Mouse (Mus musculus): ENCODE measurements around the gene Lrrc28. TPM values are rescaled to one million over a fixed set of nuclear protein-coding genes. Genes with fewer than 3 reads are reported as not detected.

Lrrc28 gene
- total RNA-seq (2021) = 10 to 100 TPM; 36.9 to 38.1 TPM
- long read RNA-seq, experiment 1, partial matches to known transcripts = 1 of 19 reads
- long read RNA-seq, experiment 1, other reads (novel, unspliced or antisense) = 16 of 19 reads
- long read RNA-seq, experiment 2, partial matches to known transcripts = 2 of 16 reads
- long read RNA-seq, experiment 2, other reads (novel, unspliced or antisense) = 11 of 16 reads

DNA sequence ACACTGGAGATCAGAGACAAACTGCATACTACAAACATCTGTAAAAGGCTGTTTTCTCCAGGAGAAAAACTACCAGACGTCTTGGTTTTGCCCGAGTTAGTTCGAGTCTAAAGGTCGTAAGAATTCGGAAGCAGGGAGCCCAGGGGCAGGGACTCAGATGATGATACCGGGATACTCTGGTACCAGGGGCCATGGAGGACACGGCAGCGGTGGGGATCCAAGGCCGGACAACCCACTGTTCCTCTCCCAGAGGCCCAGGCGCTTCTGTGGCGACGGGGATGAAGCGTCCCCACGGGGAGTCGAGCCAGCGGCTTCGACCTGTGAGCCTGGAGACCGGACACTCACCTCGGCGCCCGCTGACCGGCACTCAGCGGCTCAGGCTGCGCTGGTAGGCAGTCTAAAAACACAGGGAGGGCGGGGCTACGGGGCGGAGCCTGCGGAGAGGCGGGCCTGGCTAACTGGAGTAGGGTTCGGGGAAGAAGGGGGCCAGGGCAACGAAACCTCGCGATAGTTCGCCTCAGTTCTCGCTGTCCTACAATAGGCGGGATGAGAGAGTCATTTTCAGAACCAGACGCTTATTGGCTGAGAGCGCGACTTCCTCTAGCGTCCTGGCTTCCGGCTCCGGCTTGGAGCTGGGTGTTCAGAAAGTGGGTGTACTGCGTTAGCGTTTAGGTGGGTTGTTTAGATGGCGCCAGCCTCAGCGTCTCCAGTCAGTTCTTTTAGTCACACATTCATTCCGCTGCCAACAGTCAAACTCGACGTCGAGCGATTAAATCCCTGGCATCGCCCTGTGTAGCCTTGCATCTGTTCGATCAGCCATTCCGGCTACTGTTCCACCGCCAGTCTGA is at the start of gene Lrrc28:
Gene Lrrc28 (minus strand): TSS at position 436 of the 848 bp plus-strand sequence.
- Histone ChIP-seq H3K4me3 (peak within 1 kb of the TSS; percentile 83), H3K27ac (peak within 1 kb of the TSS; percentile 93)
- intact Hi-C loops (cut with DNase I) = no loop called here
- peak; percentile 98 to 99 for DNase-seq (ENCODE audit: extremely low spot score in 1 of 2, low spot score in 2 of 2)
- no peak for TF ChIP-seq CTCF (IDR thresholded peaks at IDR 0.05)

DNA sequence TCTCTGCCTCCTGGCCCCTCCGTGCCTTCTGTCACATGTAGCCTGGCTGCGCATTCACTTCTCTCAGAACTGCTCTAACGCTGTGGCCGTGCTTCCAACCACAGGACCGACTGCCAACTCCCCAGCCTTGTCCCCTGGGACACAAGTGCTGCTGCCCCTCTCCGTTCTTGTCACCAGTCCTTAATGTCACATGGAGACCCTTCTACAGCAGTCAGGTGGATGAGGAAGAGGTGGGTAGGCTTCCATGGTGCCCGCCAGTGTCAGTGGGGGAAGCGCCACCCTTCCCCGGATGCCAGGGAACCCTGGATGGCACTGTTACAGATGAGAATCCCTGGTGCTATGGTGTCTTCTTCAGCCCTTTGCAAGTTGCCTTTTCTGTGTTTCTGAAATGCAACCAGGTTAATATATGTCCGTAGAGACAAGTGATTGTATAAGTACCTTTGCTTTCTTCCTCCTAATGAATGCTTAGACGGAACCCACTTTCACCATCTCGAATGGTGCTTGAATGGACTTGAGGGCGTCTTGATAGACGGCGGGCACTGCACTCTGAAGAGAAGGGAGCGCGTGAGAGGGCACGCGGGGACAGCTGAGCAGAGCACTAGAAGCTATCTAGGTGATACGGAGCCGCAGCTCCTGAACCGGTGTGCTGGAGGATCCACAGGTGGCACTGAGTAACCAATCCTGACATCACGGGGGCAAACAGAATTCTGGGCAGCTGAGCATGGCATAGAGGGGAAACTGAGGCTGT is 47.9 kb upstream of the Lrrc28 start:
- Histone ChIP-seq H3K27ac (no peak overlapping the region), H3K4me3 (no peak overlapping the region)
- no peak for DNase-seq (ENCODE audit: extremely low spot score in 1 of 2, low spot score in 2 of 2)
- TF ChIP-seq CTCF (IDR thresholded peaks at IDR 0.05) = no peak
- intact Hi-C loops (cut with DNase I) = no loop called here

DNA sequence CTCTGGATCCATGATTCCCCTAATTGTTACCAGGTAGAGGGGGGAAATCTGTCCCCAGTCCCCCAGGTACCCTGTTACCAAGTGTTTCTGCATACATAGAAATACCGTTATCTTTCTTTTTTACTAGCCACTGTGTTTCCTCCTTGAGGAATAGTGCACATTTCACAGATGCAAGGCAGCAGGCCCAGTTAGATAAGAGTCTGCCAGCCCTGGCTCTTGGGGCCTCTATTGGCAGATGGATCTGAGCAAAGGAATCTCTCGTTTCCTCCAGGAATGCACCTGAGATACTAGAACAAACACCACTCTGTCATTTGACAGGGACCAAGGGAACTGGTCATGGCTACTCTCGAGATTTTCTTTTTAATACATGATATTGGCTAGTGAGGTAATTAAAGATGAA is 47.1 kb upstream of the Lrrc28 start:
- H3K27ac ChIP-seq = no peak overlapping the region
- DNase-seq (ENCODE audit: extremely low spot score in 1 of 2, low spot score in 2 of 2) = no peak
- no peak overlapping the region for H3K4me3 ChIP-seq
- intact Hi-C loops (cut with DNase I) = no loop called here
- TF ChIP-seq CTCF (IDR thresholded peaks at IDR 0.05) = no peak

DNA sequence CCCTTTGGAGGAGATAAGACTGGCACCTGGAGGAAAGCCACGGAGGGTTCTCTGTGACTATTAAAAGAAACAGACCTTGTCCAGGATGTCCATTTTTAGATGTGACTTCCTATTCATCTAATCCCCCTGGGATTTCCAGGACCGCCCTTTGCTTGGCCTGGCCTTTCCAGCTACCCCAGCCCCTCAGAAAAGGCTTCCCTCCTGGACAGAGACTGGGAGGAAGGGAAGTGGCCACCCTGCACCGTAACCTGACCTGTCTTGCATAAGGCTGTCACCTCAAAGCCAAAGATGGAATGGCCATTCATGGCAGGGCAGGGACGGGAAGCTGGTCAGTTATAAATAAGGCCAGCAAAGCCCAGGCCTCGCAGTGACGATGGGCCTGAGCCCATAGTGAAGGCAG is 46.0 kb upstream of the Lrrc28 start:
- no peak overlapping the region for H3K27ac ChIP-seq
- no peak for DNase-seq (ENCODE audit: extremely low spot score in 1 of 2, low spot score in 2 of 2)
- TF ChIP-seq CTCF (IDR thresholded peaks at IDR 0.05) = no peak
- H3K4me3 ChIP-seq = no peak overlapping the region
- intact Hi-C loops (cut with DNase I) = no loop called here

DNA sequence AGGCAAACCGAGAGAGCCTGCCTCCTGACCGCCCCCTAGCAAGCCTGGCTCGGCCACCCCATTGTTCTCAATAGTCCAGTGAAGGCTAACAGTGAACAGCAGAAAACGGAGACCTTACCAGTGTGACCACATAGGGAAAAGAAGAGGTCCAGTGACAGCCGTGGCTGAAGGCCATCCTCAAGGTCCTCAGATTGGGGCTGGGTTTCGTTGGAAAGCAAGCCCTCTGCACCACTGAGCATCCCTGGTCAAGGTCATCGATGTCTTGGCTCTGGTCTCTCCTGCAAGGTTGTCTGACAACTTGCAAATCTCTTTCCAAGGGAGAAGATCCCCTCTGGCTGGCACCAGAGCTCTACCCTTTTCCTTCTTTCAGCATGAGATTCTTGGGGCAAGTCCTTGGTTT is 44.7 kb upstream of the Lrrc28 start:
- no peak overlapping the region for H3K4me3 ChIP-seq
- DNase-seq (ENCODE audit: extremely low spot score in 1 of 2, low spot score in 2 of 2) = no peak
- intact Hi-C loops (cut with DNase I) = loop anchor here (10.0 kb wide), 1 partner anchor 445 kb away; no protein-coding TSS in a partner anchor
- H3K27ac ChIP-seq = no peak overlapping the region
- TF ChIP-seq CTCF (IDR thresholded peaks at IDR 0.05) = no peak

DNA sequence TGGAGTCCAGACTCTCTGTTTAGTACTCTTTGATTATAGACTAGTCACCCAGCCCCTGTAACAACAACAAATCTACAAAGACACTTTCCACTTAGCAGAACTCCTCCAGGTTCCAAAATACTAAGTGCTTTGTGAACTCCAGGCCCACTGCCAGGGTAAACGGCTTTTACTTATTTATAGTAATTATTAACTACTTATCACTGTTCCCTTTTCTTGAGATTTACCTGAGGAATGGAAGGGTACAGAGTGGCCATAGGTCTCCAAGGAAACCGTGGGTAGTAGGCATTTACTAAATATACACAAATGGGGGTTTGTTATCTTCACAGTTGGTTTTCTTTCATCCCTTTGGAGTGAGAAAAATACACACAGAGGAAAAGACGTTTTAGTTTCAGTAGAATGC is 43.2 kb upstream of the Lrrc28 start:
- H3K4me3 ChIP-seq = no peak overlapping the region
- DNase-seq (ENCODE audit: extremely low spot score in 1 of 2, low spot score in 2 of 2) = no peak
- no peak overlapping the region for H3K27ac ChIP-seq
- no peak for TF ChIP-seq CTCF (IDR thresholded peaks at IDR 0.05)
- intact Hi-C loops (cut with DNase I) = loop anchor here (10.0 kb wide), 1 partner anchor 447 kb away; no protein-coding TSS in a partner anchor

DNA sequence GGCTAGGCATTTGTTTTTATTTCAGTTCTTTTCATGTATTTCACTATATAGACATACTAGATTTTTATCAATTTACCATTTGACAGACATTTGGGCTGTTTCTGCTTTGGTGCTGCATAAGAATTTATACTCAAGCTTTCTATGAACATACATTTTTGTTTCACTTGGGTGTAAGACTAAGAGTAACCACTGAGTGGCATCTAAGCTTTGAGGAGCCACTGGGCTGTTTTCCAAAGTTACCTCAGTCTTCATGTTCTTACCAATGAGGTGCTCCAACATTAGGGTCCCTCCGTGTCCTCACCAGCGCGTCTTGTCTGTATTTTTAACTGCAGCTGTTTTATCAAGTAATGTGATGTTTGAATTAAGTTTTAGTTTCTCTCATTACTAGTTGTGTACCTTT is 41.5 kb upstream of the Lrrc28 start:
- intact Hi-C loops (cut with DNase I) = loop anchor here (10.0 kb wide), 1 partner anchor 448 kb away; no protein-coding TSS in a partner anchor
- Histone ChIP-seq H3K4me3 (no peak overlapping the region), H3K27ac (no peak overlapping the region)
- no peak for DNase-seq (ENCODE audit: extremely low spot score in 1 of 2, low spot score in 2 of 2)
- TF ChIP-seq CTCF (IDR thresholded peaks at IDR 0.05) = peak; percentile 20

DNA sequence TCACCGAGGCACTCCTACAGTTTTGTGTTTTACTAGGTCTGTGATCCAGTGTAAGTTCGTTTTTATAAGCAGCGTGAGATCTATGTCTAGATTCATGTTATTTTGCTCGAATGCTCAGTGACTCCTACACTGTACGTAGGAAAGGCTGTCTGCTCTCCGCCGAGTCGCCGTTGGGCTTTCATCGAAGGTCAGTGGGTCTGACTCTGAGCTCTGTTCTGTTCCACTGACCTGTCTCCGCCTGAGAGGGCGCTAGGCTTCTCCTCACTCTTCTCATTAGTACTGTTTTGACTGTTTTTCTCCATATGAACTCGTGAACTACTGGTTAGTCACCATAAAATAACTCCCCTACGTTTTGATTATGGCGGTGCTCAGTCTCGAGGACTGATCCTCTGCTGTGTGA is 37.9 kb upstream of the Lrrc28 start:
- no peak overlapping the region for H3K4me3 ChIP-seq
- intact Hi-C loops (cut with DNase I) = loop anchor here (10.0 kb wide), 1 partner anchor 452 kb away; no protein-coding TSS in a partner anchor
- no peak for DNase-seq (ENCODE audit: extremely low spot score in 1 of 2, low spot score in 2 of 2)
- TF ChIP-seq CTCF (IDR thresholded peaks at IDR 0.05) = no peak
- H3K27ac ChIP-seq = no peak overlapping the region

DNA sequence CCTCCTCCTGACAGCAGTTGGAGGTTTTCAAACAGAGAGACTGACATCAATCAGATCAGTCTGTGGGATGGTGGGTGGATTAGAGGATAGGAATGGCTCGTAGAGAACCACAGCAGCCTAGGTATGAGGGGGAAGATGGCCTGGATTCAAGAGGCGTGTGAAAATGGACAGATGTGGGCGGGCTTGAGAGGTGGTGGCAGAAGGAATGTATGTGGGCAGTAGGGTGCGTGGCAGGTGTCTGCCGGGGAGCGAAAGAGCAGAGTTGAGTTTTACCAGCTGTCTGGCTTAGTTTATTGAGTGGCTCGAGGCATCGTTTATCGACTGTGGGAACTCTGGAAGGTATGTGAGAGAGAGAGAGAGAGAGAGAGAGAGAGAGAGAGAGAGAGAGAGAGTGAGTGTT is 36.0 kb upstream of the Lrrc28 start:
- no peak overlapping the region for H3K27ac ChIP-seq
- TF ChIP-seq CTCF (IDR thresholded peaks at IDR 0.05) = no peak
- intact Hi-C loops (cut with DNase I) = loop anchor here (10.0 kb wide), 1 partner anchor 454 kb away; no protein-coding TSS in a partner anchor
- DNase-seq (ENCODE audit: extremely low spot score in 1 of 2, low spot score in 2 of 2) = no peak
- H3K4me3 ChIP-seq = no peak overlapping the region

DNA sequence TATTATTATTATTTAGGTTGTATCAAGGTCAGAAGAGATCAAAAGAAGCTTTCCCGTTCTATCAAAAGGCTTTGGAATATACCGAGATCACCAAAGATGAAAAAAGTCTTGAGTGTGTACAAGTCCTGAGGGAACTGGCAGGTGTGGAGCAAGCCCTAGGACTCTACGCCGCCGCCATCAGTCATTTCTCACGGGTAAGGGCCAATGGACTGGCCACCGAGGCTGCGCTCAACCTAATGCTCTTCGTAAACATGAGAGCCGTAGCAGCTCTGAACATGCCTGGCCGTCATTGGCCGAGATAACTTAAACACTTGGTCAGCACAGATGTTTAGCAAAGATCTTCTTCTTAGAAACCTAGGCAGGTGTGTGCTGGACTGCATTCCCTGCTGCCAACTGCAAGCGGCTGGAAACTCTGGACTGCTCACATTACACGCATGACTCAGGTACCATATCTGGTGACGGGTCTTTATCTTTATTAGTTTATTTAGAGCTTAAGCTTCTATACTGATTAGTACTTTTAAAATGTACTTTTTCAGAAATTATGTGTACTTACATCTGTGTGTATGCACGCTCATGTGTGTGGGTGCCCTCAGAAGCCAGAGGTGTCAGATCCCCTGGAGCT is 33.9 kb upstream of the Lrrc28 start:
- Histone ChIP-seq H3K27ac (no peak overlapping the region), H3K4me3 (no peak overlapping the region)
- DNase-seq (ENCODE audit: extremely low spot score in 1 of 2, low spot score in 2 of 2) = no peak
- no peak for TF ChIP-seq CTCF (IDR thresholded peaks at IDR 0.05)
- intact Hi-C loops (cut with DNase I) = loop anchor here (10.0 kb wide), 1 partner anchor 676 kb away; no protein-coding TSS in a partner anchor

DNA sequence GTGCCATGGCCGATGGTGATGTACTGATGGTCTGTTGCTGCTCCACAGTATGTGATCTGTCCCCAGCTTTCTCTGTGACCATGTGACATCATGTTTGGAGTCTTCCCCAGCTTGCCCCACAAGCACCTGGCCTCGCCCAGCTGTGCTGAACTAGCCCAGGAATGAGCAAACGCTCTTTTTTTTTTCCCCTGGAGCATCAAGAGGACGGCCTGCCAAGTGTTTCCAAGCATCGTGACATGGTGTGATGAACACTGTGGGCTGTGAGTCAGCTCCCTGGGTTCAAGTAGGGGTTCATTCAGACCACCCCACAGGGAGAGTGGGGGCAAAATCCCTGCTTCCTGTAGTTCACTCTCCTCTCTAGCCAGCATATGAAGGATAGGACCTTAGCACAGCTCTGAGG is 28.6 kb upstream of the Lrrc28 start:
- no peak for TF ChIP-seq CTCF (IDR thresholded peaks at IDR 0.05)
- Histone ChIP-seq H3K4me3 (no peak overlapping the region), H3K27ac (no peak overlapping the region)
- no peak for DNase-seq (ENCODE audit: extremely low spot score in 1 of 2, low spot score in 2 of 2)
- intact Hi-C loops (cut with DNase I) = loop anchor here (5.0 to 10.0 kb wide), 2 partner anchors 289 to 681 kb away; no protein-coding TSS in a partner anchor
